Mouse (Mus musculus): Measurements from ENCODE around the gene Dpp9. TPM values are rescaled to one million over a fixed set of nuclear protein-coding genes. Genes with fewer than 3 reads are reported as not detected.

Dpp9 gene
- total and polyA plus RNA-seq, 3 experiments: 13.5 to 37.9 (median 23.0) TPM

DNA sequence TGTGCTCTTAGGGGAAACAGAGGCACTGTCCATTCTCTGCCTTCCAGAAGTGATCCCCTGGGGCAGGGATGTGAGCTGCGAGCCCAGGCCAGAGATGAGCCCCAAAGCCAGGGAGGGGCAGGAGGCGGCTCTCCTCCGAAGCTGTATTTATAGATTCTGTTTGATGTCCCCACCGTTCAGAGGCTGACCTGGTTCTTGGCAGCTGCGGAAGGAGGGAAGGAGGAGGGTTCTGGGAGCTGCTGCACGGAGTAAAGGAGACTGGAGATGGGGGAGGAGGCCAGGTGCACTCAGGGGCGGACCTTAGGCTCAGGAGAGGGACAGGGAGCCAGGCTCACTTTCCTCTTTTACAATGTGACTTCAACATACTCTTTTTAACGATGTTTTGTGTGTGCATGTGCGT is 72.6 kb downstream of the Dpp9 start:
- in situ Hi-C loops (cut with MboI; ENCODE audit: low pct_ligation_motif_present, low pct_unique_long_range_greater_than_20kb, low sequenced_read_pairs): no loop called here
- Histone ChIP-seq H3K9me3 (replicated peaks; ENCODE audit: low read length) (no peaks in the 10 kb centered on the region), H3K4me3 (replicated peaks in 1 of 3; ENCODE audit: low read depth in 2 of 3, low read length in 2 of 3, poor library complexity in 1 of 3) (no peak overlapping the region), H3K36me3 (replicated peaks in 1 of 2; ENCODE audit: control insufficient read depth in 1 of 2, insufficient read depth in 1 of 2, low read length in 1 of 2) (no peaks in the 10 kb centered on the region), H3K27ac (ENCODE audit: insufficient read depth, low read depth) (no peak overlapping the region), H3K79me2 (replicated peaks; ENCODE audit: control insufficient read depth, extremely low read depth, insufficient read depth, poor library complexity, severe bottlenecking) (no peaks in the 10 kb centered on the region), H3K27me3 (replicated peaks) (peaks cover 97% of the 10 kb centered on the region), H3K9ac (ENCODE audit: insufficient read depth, low read depth) (no peak overlapping the region), H3K4me2 (ENCODE audit: insufficient read depth, low read depth, poor library complexity, severe bottlenecking) (no peak overlapping the region), H3K4me1 (ENCODE audit: control insufficient read depth in 1 of 2, insufficient read depth in 2 of 2) (peaks cover 27 to 75% of the 10 kb centered on the region in 2 experiments)
- DNase-seq (ENCODE audit: extremely low read depth): no peak
- dilution Hi-C loops (cut with MboI; ENCODE audit: extremely low pct_ligation_motif_present, extremely low pct_unique_long_range_greater_than_20kb, low sequenced_read_pairs): no loop called here
- no peak for TF ChIP-seq CTCF (conservative IDR thresholded peaks at IDR 0.05 in 1 of 2, IDR thresholded peaks at IDR 0.05 in 1 of 2; ENCODE audit: low read depth in 2 of 2, low read length in 2 of 2)
- no peak for TF ChIP-seq MAZ (IDR thresholded peaks at IDR 0.05; ENCODE audit: low read depth, low read length)
- TF ChIP-seq CHD2 (IDR thresholded peaks at IDR 0.05; ENCODE audit: low read length): no peak
- TF ChIP-seq E2F4 (IDR thresholded peaks at IDR 0.05; ENCODE audit: insufficient replicate concordance, low read depth, low read length): no peak
- no peak for TF ChIP-seq USF1 (IDR thresholded peaks at IDR 0.05; ENCODE audit: low read depth, low read length)
- no peak for TF ChIP-seq TCF12 (IDR thresholded peaks at IDR 0.05; ENCODE audit: low read depth, low read length)
- no peak for TF ChIP-seq USF2 (conservative IDR thresholded peaks at IDR 0.05; ENCODE audit: low read depth, low read length)
- TF ChIP-seq JUND (conservative IDR thresholded peaks at IDR 0.05; ENCODE audit: low read depth, low read length): no peak
- TF ChIP-seq MYC (IDR thresholded peaks at IDR 0.05; ENCODE audit: low read depth, low read length): no peak
- no peak for TF ChIP-seq MXI1 (IDR thresholded peaks at IDR 0.05; ENCODE audit: low read depth, low read length)

DNA sequence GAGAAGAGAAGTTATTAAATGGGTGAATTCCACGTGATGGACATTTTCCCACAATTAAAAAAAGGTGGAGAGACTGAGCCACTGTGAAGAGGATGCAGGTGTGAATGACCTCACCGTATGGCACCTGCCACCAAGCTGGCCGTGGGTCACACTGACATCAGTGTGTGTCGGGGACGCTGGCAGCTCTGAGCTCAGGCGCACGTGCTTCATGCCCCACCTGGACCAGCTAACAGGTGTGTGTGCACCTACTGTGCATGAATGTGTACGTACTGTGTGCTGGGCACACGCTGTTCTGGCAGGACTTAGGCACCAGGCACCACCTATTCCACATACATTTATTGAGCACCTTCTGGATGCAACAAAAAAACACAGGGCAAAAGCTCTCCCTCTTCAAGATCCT is 74.2 kb downstream of the Dpp9 start:
- Histone ChIP-seq H3K36me3 (replicated peaks in 1 of 2; ENCODE audit: control insufficient read depth in 1 of 2, insufficient read depth in 1 of 2, low read length in 1 of 2) (no peaks in the 10 kb centered on the region), H3K4me1 (ENCODE audit: control insufficient read depth in 1 of 2, insufficient read depth in 2 of 2) (peaks cover 25 to 70% of the 10 kb centered on the region in 2 experiments), H3K9me3 (replicated peaks; ENCODE audit: low read length) (no peaks in the 10 kb centered on the region), H3K9ac (ENCODE audit: insufficient read depth, low read depth) (no peak overlapping the region), H3K4me2 (ENCODE audit: insufficient read depth, low read depth, poor library complexity, severe bottlenecking) (no peak overlapping the region), H3K4me3 (replicated peaks in 1 of 3; ENCODE audit: low read depth in 2 of 3, low read length in 2 of 3, poor library complexity in 1 of 3) (no peak overlapping the region), H3K27ac (ENCODE audit: insufficient read depth, low read depth) (no peak overlapping the region), H3K79me2 (replicated peaks; ENCODE audit: control insufficient read depth, extremely low read depth, insufficient read depth, poor library complexity, severe bottlenecking) (no peaks in the 10 kb centered on the region), H3K27me3 (replicated peaks) (peaks cover 97% of the 10 kb centered on the region)
- dilution Hi-C loops (cut with MboI; ENCODE audit: extremely low pct_ligation_motif_present, extremely low pct_unique_long_range_greater_than_20kb, low sequenced_read_pairs): no loop called here
- in situ Hi-C loops (cut with MboI; ENCODE audit: low pct_ligation_motif_present, low pct_unique_long_range_greater_than_20kb, low sequenced_read_pairs): no loop called here
- DNase-seq (ENCODE audit: extremely low read depth): no peak
- no peak for TF ChIP-seq KAT2A (IDR thresholded peaks at IDR 0.05; ENCODE audit: insufficient replicate concordance, low read length)
- no peak for TF ChIP-seq MAFK (IDR thresholded peaks at IDR 0.05; ENCODE audit: insufficient replicate concordance, low read length)
- no peak for TF ChIP-seq ZKSCAN1 (IDR thresholded peaks at IDR 0.05; ENCODE audit: borderline replicate concordance, low read depth, low read length)
- 0 out of 2 replicates have a peak, but pooled peaks have one; percentile 34 for TF ChIP-seq TCF12 (IDR thresholded peaks at IDR 0.05; ENCODE audit: low read depth, low read length)
- no peak for TF ChIP-seq CHD1 (IDR thresholded peaks at IDR 0.05; ENCODE audit: low read depth, low read length)
- no peak for TF ChIP-seq ZMIZ1 (IDR thresholded peaks at IDR 0.05; ENCODE audit: low read depth, low read length)
- no peak for TF ChIP-seq MXI1 (IDR thresholded peaks at IDR 0.05; ENCODE audit: low read depth, low read length)
- TF ChIP-seq MAX (IDR thresholded peaks at IDR 0.05; ENCODE audit: low read length): no peak
- TF ChIP-seq RCOR1 (conservative IDR thresholded peaks at IDR 0.05; ENCODE audit: low read depth, low read length): no peak
- no peak for TF ChIP-seq SMC3 (IDR thresholded peaks at IDR 0.05; ENCODE audit: low read depth, low read length)
- TF ChIP-seq BHLHE40 (IDR thresholded peaks at IDR 0.05; ENCODE audit: low read depth, low read length): peak; percentile 52
- no peak for TF ChIP-seq USF2 (conservative IDR thresholded peaks at IDR 0.05; ENCODE audit: low read depth, low read length)
- no peak for TF ChIP-seq MYC (IDR thresholded peaks at IDR 0.05; ENCODE audit: low read depth, low read length)
- TF ChIP-seq USF1 (IDR thresholded peaks at IDR 0.05; ENCODE audit: low read depth, low read length): no peak
- no peak for TF ChIP-seq RAD21 (IDR thresholded peaks at IDR 0.05; ENCODE audit: low read depth, low read length)
- no peak for TF ChIP-seq JUN (IDR thresholded peaks at IDR 0.05; ENCODE audit: insufficient read depth, low read depth, low read length)
